Mouse (Mus musculus): ENCODE data around the gene Git1. TPM values are rescaled to one million over a fixed set of nuclear protein-coding genes. Genes with fewer than 3 reads are reported as not detected.

Gene Git1
- polyA plus RNA-seq, 1 experiment from 2014 or later: 16.3 TPM

GRCm38 (mm10) chr11:77501971-77502370 lies 8.6 kb downstream of the Git1 start:
- no peak overlapping the region for H3K4me2 ChIP-seq (ENCODE audit: low read length)
- no peak overlapping the region for H3K4me3 ChIP-seq (ENCODE audit: low read depth, low read length)
- H3K36me3 ChIP-seq (ENCODE audit: control insufficient read depth, insufficient read depth, low read length): peaks cover 79% of the 10 kb centered on the region
- H3K27ac ChIP-seq (ENCODE audit: low read depth, low read length): no peak overlapping the region
- H3K27me3 ChIP-seq (replicated peaks; ENCODE audit: control insufficient read depth, insufficient read depth, low read length): no peaks in the 10 kb centered on the region
- no peaks in the 10 kb centered on the region for H3K9me3 ChIP-seq (replicated peaks; ENCODE audit: control insufficient read depth, low read length)
- DNase-seq (ENCODE audit: low spot score) (no peak), ATAC-seq (no peak)
- WGBS: 90% methylated on average over 4 of the region's 4 CpGs
- no peak overlapping the region for H3K9ac ChIP-seq (ENCODE audit: low read length)
- no peaks in the 10 kb centered on the region for H3K4me1 ChIP-seq (ENCODE audit: control insufficient read depth, insufficient read depth, low read length)

- no peak overlapping the region for H3K9ac ChIP-seq (ENCODE audit: low read length)
- peaks cover 84% of the 10 kb centered on the region for H3K36me3 ChIP-seq (ENCODE audit: control insufficient read depth, insufficient read depth, low read length)
- DNase-seq (ENCODE audit: low spot score) (no peak), ATAC-seq (no peak)
- WGBS: 93% methylated on average over 6 of the region's 6 CpGs
- no peaks in the 10 kb centered on the region for H3K9me3 ChIP-seq (replicated peaks; ENCODE audit: control insufficient read depth, low read length)
- no peaks in the 10 kb centered on the region for H3K27me3 ChIP-seq (replicated peaks; ENCODE audit: control insufficient read depth, insufficient read depth, low read length)
- H3K4me1 ChIP-seq (ENCODE audit: control insufficient read depth, insufficient read depth, low read length): no peaks in the 10 kb centered on the region
- no peak overlapping the region for H3K27ac ChIP-seq (ENCODE audit: low read depth, low read length)
- H3K4me2 ChIP-seq (ENCODE audit: low read length): no peak overlapping the region
- H3K4me3 ChIP-seq (ENCODE audit: low read depth, low read length): no peak overlapping the region
These were observed 9.1 kb downstream of the Git1 start for GRCm38 (mm10) chr11:77502481-77502880.

- H3K4me2 ChIP-seq (ENCODE audit: low read length): no peak overlapping the region
- peaks cover 4% of the 10 kb centered on the region; the same call in 1 of the 2 replicates for H3K4me1 ChIP-seq (ENCODE audit: control insufficient read depth, insufficient read depth, low read length)
- no peaks in the 10 kb centered on the region for H3K9me3 ChIP-seq (replicated peaks; ENCODE audit: control insufficient read depth, low read length)
- no peak for ATAC-seq
- 61% methylated on average over 3 of the region's 3 CpGs for WGBS
- H3K4me3 ChIP-seq (ENCODE audit: low read depth, low read length): no peak overlapping the region
- DNase-seq (ENCODE audit: low spot score): no peak
- no peak overlapping the region for H3K9ac ChIP-seq (ENCODE audit: low read length)
- no peak overlapping the region for H3K27ac ChIP-seq (ENCODE audit: low read depth, low read length)
- no peaks in the 10 kb centered on the region for H3K27me3 ChIP-seq (replicated peaks; ENCODE audit: control insufficient read depth, insufficient read depth, low read length)
- peaks cover 84% of the 10 kb centered on the region for H3K36me3 ChIP-seq (ENCODE audit: control insufficient read depth, insufficient read depth, low read length)
These were observed 10.1 kb downstream of the Git1 start for GRCm38 (mm10) chr11:77503511-77503910.

GRCm38 (mm10) chr11:77504377-77504776 lies 11.0 kb downstream of the Git1 start:
- no peaks in the 10 kb centered on the region for H3K9me3 ChIP-seq (replicated peaks; ENCODE audit: control insufficient read depth, low read length)
- H3K9ac ChIP-seq (ENCODE audit: low read length): no peak overlapping the region
- H3K36me3 ChIP-seq (ENCODE audit: control insufficient read depth, insufficient read depth, low read length): peaks cover 79% of the 10 kb centered on the region
- no peak for DNase-seq (ENCODE audit: low spot score)
- no peak for ATAC-seq
- 95% methylated on average over 19 of the region's 19 CpGs for WGBS
- H3K27me3 ChIP-seq (replicated peaks; ENCODE audit: control insufficient read depth, insufficient read depth, low read length): no peaks in the 10 kb centered on the region
- peaks cover 5% of the 10 kb centered on the region; the same call in 1 of the 2 replicates for H3K4me1 ChIP-seq (ENCODE audit: control insufficient read depth, insufficient read depth, low read length)
- no peak overlapping the region for H3K4me2 ChIP-seq (ENCODE audit: low read length)
- no peak overlapping the region for H3K4me3 ChIP-seq (ENCODE audit: low read depth, low read length)
- no peak overlapping the region for H3K27ac ChIP-seq (ENCODE audit: low read depth, low read length)

- Histone ChIP-seq H3K4me2 (ENCODE audit: low read length) (no peak overlapping the region), H3K36me3 (ENCODE audit: control insufficient read depth, insufficient read depth, low read length) (peaks cover 68% of the 10 kb centered on the region), H3K4me1 (ENCODE audit: control insufficient read depth, insufficient read depth, low read length) (peaks cover 5% of the 10 kb centered on the region; the same call in 1 of the 2 replicates), H3K27ac (ENCODE audit: low read depth, low read length) (no peak overlapping the region), H3K9me3 (replicated peaks; ENCODE audit: control insufficient read depth, low read length) (no peaks in the 10 kb centered on the region), H3K9ac (ENCODE audit: low read length) (no peak overlapping the region), H3K27me3 (replicated peaks; ENCODE audit: control insufficient read depth, insufficient read depth, low read length) (no peaks in the 10 kb centered on the region), H3K4me3 (ENCODE audit: low read depth, low read length) (no peak overlapping the region)
- ATAC-seq (no peak), DNase-seq (ENCODE audit: low spot score) (no peak)
- 92% methylated on average over 22 of the region's 22 CpGs for WGBS
These were observed 12.1 kb downstream of the Git1 start for GRCm38 (mm10) chr11:77505291-77505980.

GRCm38 (mm10) chr11:77506273-77506672 lies 12.9 kb downstream of the Git1 start:
- Histone ChIP-seq H3K9me3 (replicated peaks; ENCODE audit: control insufficient read depth, low read length) (no peaks in the 10 kb centered on the region), H3K4me3 (ENCODE audit: low read depth, low read length) (no peak overlapping the region), H3K4me2 (ENCODE audit: low read length) (no peak overlapping the region), H3K27ac (ENCODE audit: low read depth, low read length) (no peak overlapping the region), H3K27me3 (replicated peaks; ENCODE audit: control insufficient read depth, insufficient read depth, low read length) (no peaks in the 10 kb centered on the region), H3K4me1 (ENCODE audit: control insufficient read depth, insufficient read depth, low read length) (peaks cover 5% of the 10 kb centered on the region; the same call in 1 of the 2 replicates), H3K36me3 (ENCODE audit: control insufficient read depth, insufficient read depth, low read length) (peaks cover 64% of the 10 kb centered on the region), H3K9ac (ENCODE audit: low read length) (no peak overlapping the region)
- ATAC-seq (no peak), DNase-seq (ENCODE audit: low spot score) (no peak)
- 81% methylated on average over 14 of the region's 14 CpGs for WGBS

GRCm38 (mm10) chr11:77506941-77507340 lies 13.6 kb downstream of the Git1 start:
- Histone ChIP-seq H3K27me3 (replicated peaks; ENCODE audit: control insufficient read depth, insufficient read depth, low read length) (no peaks in the 10 kb centered on the region), H3K9ac (ENCODE audit: low read length) (no peak overlapping the region), H3K4me1 (ENCODE audit: control insufficient read depth, insufficient read depth, low read length) (peaks cover 5% of the 10 kb centered on the region; the same call in 1 of the 2 replicates), H3K36me3 (ENCODE audit: control insufficient read depth, insufficient read depth, low read length) (peaks cover 62% of the 10 kb centered on the region), H3K4me2 (ENCODE audit: low read length) (no peak overlapping the region), H3K4me3 (ENCODE audit: low read depth, low read length) (no peak overlapping the region), H3K27ac (ENCODE audit: low read depth, low read length) (no peak overlapping the region), H3K9me3 (replicated peaks; ENCODE audit: control insufficient read depth, low read length) (no peaks in the 10 kb centered on the region)
- 80% methylated on average over 6 of the region's 6 CpGs for WGBS
- ATAC-seq: no peak
- DNase-seq (ENCODE audit: low spot score): no peak

- ATAC-seq: no peak
- Histone ChIP-seq H3K4me3 (ENCODE audit: low read depth, low read length) (no peak overlapping the region), H3K27ac (ENCODE audit: low read depth, low read length) (no peak overlapping the region)
These were observed 14.1 kb downstream of the Git1 start for GRCm38 (mm10) chr11:77507426-77507825.

More at GRCm38 (mm10) chr11:77507426-77507825, 14.1 kb downstream of the Git1 start:
- peaks cover 57% of the 10 kb centered on the region for H3K36me3 ChIP-seq (ENCODE audit: control insufficient read depth, insufficient read depth, low read length)
- H3K4me2 ChIP-seq (ENCODE audit: low read length): no peak overlapping the region
- WGBS: 75% methylated on average over 4 of the region's 4 CpGs
- H3K9me3 ChIP-seq (replicated peaks; ENCODE audit: control insufficient read depth, low read length): no peaks in the 10 kb centered on the region
- no peak for DNase-seq (ENCODE audit: low spot score)
- H3K9ac ChIP-seq (ENCODE audit: low read length): no peak overlapping the region
- H3K4me1 ChIP-seq (ENCODE audit: control insufficient read depth, insufficient read depth, low read length): peaks cover 7% of the 10 kb centered on the region
- H3K27me3 ChIP-seq (replicated peaks; ENCODE audit: control insufficient read depth, insufficient read depth, low read length): no peaks in the 10 kb centered on the region

Data from forebrain, embryonic 14.5 days (tissue).